Mouse (Mus musculus) megakaryocyte, embryonic 14.5 days (primary cell): ENCODE results near the gene S100a4.

Experiments used
- FLI1 ChIP-seq: IDR thresholded peaks from 2 replicates; pipeline ENCODE4 v1.6.1; 2012; ENCODE audit warnings: low read length, inconsistent platforms, mixed read lengths
- GATA1 ChIP-seq: IDR thresholded peaks from 3 replicates; pipeline ENCODE4 v1.6.1; 2012; ENCODE audit warnings: mixed read lengths, low read length, inconsistent platforms, borderline replicate concordance

GRCm38 (mm10) chr3:90626266-90627021, 22.9 kb downstream of the S100a4 start:
- no peak for TF ChIP-seq GATA1
- no peak for TF ChIP-seq FLI1
